Mouse (Mus musculus) forebrain, embryonic 15.5 days (tissue): ENCODE measurements around the gene Snx5. TPM values are rescaled to one million over a fixed set of nuclear protein-coding genes. Genes with fewer than 3 reads are reported as not detected.

Experiments
- ATAC-seq: fragments of 200-750 bp; cut with Nextera tagmentation; replicated peaks from 2 replicates; pipeline ENCODE4 v1.8.0; 2017; ENCODE audit warnings: mild to moderate bottlenecking, moderate TSS enrichment, moderate library complexity
- H3K27ac ChIP-seq: fragments of 300-500 bp; sonication (generic); replicated peaks from 2 replicates; pipeline ENCODE4 v1.5.1; 2015; ENCODE audit warnings: mild to moderate bottlenecking, inconsistent platforms
- H3K27me3 ChIP-seq: fragments of 300-500 bp; sonication (generic); 2 replicates; pipeline ENCODE4 v1.6.1; 2015; ENCODE audit warnings: inconsistent platforms
- H3K36me3 ChIP-seq: fragments of 300-500 bp; sonication (generic); 2 replicates; pipeline ENCODE4 v1.6.1; 2015; ENCODE audit warnings: mild to moderate bottlenecking, inconsistent platforms
- H3K4me1 ChIP-seq: fragments of 300-500 bp; sonication (generic); 2 replicates; pipeline ENCODE4 v1.6.1; 2015; ENCODE audit warnings: inconsistent platforms
- H3K4me2 ChIP-seq: fragments of 300-500 bp; sonication (generic); replicated peaks from 2 replicates; pipeline ENCODE4 v1.6.1; 2015; ENCODE audit warnings: mild to moderate bottlenecking, inconsistent platforms
- H3K4me3 ChIP-seq: fragments of 300-500 bp; sonication (generic); 2 replicates; pipeline ENCODE4 v1.5.1; 2015; ENCODE audit warnings: mild to moderate bottlenecking, inconsistent platforms
- H3K9ac ChIP-seq: fragments of 300-500 bp; sonication (generic); replicated peaks from 2 replicates; pipeline ENCODE4 v1.6.1; 2015; ENCODE audit warnings: mild to moderate bottlenecking, inconsistent platforms
- H3K9me3 ChIP-seq: fragments of 300-500 bp; sonication (generic); 2 replicates; pipeline ENCODE4 v1.6.1; 2016; ENCODE audit warnings: inconsistent platforms
- WGBS: fragments of 180-500 bp; shearing (Covaris S2); methylation state at CpG from one replicate; pipeline ENCODE4 v1.1.7; 2015; ENCODE audit warnings: mixed read lengths; 5-methylcytosine and 5-hydroxymethylcytosine counted together
- polyA plus RNA-seq: library from polyadenylated mRNA; unstranded; fragments of >200 nt; fragmentation: Nextera tagmentation; extraction: Ambion mirVana; gene quantifications from 2 replicates; pipeline ENCODE4 v1.2.1, GENCODE M21; 2015

Gene Snx5
- polyA plus RNA-seq, 1 experiment from 2014 or later: 58.8 TPM

GRCm38 (mm10) chr2:144236791-144237584, 33.7 kb downstream of the Snx5 start:
- no peaks in the 10 kb centered on the region for H3K36me3 ChIP-seq
- H3K27ac ChIP-seq: no peak overlapping the region
- no peak for ATAC-seq
- H3K4me1 ChIP-seq: no peaks in the 10 kb centered on the region
- no peaks in the 10 kb centered on the region for H3K27me3 ChIP-seq
- no peak overlapping the region for H3K9ac ChIP-seq
- H3K4me2 ChIP-seq: no peak overlapping the region
- no peak overlapping the region for H3K4me3 ChIP-seq
- no peaks in the 10 kb centered on the region; the same call in 1 of the 2 replicates for H3K9me3 ChIP-seq
- WGBS: 69% methylated on average over 9 of the region's 9 CpGs

GRCm38 (mm10) chr2:144235776-144236175, 34.9 kb downstream of the Snx5 start:
- Histone ChIP-seq H3K4me2 (no peak overlapping the region), H3K27ac (no peak overlapping the region), H3K36me3 (no peaks in the 10 kb centered on the region), H3K9me3 (no peaks in the 10 kb centered on the region; the same call in 1 of the 2 replicates), H3K9ac (no peak overlapping the region), H3K4me1 (no peaks in the 10 kb centered on the region), H3K4me3 (no peak overlapping the region), H3K27me3 (no peaks in the 10 kb centered on the region)
- ATAC-seq: no peak
- WGBS: 91% methylated on average over 3 of the region's 3 CpGs

- 62% methylated on average over 3 of the region's 3 CpGs for WGBS
- no peaks in the 10 kb centered on the region; the same call in 1 of the 2 replicates for H3K9me3 ChIP-seq
- H3K4me3 ChIP-seq: no peak overlapping the region
- H3K27me3 ChIP-seq: no peaks in the 10 kb centered on the region
- H3K9ac ChIP-seq: no peak overlapping the region
- no peak overlapping the region for H3K4me2 ChIP-seq
- no peak for ATAC-seq
- H3K36me3 ChIP-seq: no peaks in the 10 kb centered on the region
- no peaks in the 10 kb centered on the region for H3K4me1 ChIP-seq
- H3K27ac ChIP-seq: no peak overlapping the region
Observed at GRCm38 (mm10) chr2:144233534-144233933, 37.2 kb downstream of the Snx5 start.

GRCm38 (mm10) chr2:144231115-144231514, 39.6 kb downstream of the Snx5 start:
- WGBS: 86% methylated on average over 5 of the region's 5 CpGs
- H3K36me3 ChIP-seq: no peaks in the 10 kb centered on the region
- H3K27me3 ChIP-seq: no peaks in the 10 kb centered on the region
- H3K9ac ChIP-seq: no peak overlapping the region
- no peaks in the 10 kb centered on the region for H3K4me1 ChIP-seq
- ATAC-seq: no peak
- H3K4me3 ChIP-seq: no peak overlapping the region
- no peak overlapping the region for H3K4me2 ChIP-seq
- H3K9me3 ChIP-seq: no peaks in the 10 kb centered on the region; the same call in 1 of the 2 replicates
- no peak overlapping the region for H3K27ac ChIP-seq

- no peaks in the 10 kb centered on the region for H3K27me3 ChIP-seq
- no peaks in the 10 kb centered on the region for H3K36me3 ChIP-seq
- ATAC-seq: no peak
- WGBS: 78% methylated on average over 7 of the region's 7 CpGs
- no peaks in the 10 kb centered on the region for H3K4me1 ChIP-seq
- H3K4me2 ChIP-seq: no peak overlapping the region
- no peak overlapping the region for H3K27ac ChIP-seq
- H3K9me3 ChIP-seq: no peaks in the 10 kb centered on the region; the same call in 1 of the 2 replicates
- no peak overlapping the region for H3K9ac ChIP-seq
- no peak overlapping the region for H3K4me3 ChIP-seq
Observed at GRCm38 (mm10) chr2:144230498-144230897, 40.2 kb downstream of the Snx5 start.

- Histone ChIP-seq H3K36me3 (no peaks in the 10 kb centered on the region), H3K27ac (no peak overlapping the region), H3K4me3 (no peak overlapping the region), H3K27me3 (no peaks in the 10 kb centered on the region), H3K4me2 (no peak overlapping the region), H3K4me1 (no peaks in the 10 kb centered on the region), H3K9ac (no peak overlapping the region), H3K9me3 (no peaks in the 10 kb centered on the region; the same call in 1 of the 2 replicates)
- no peak for ATAC-seq
- 89% methylated on average over 14 of the region's 14 CpGs for whole genome bisulfite sequencing
Observed at GRCm38 (mm10) chr2:144229647-144230046, 41.1 kb downstream of the Snx5 start.

GRCm38 (mm10) chr2:144228521-144229346, 42.0 kb downstream of the Snx5 start:
- Histone ChIP-seq H3K27me3 (no peaks in the 10 kb centered on the region), H3K4me2 (no peak overlapping the region), H3K27ac (no peak overlapping the region), H3K9me3 (no peaks in the 10 kb centered on the region), H3K4me3 (no peak overlapping the region), H3K4me1 (no peaks in the 10 kb centered on the region), H3K9ac (no peak overlapping the region), H3K36me3 (no peaks in the 10 kb centered on the region)
- no peak for ATAC-seq
- WGBS: 82% methylated on average over 12 of the region's 12 CpGs

GRCm38 (mm10) chr2:144226906-144227586, 43.7 kb downstream of the Snx5 start:
- Histone ChIP-seq H3K4me3 (no peak overlapping the region), H3K9me3 (no peaks in the 10 kb centered on the region), H3K27ac (no peak overlapping the region), H3K27me3 (no peaks in the 10 kb centered on the region), H3K9ac (no peak overlapping the region), H3K36me3 (no peaks in the 10 kb centered on the region), H3K4me1 (no peaks in the 10 kb centered on the region), H3K4me2 (no peak overlapping the region)
- no peak for ATAC-seq
- 92% methylated on average over 12 of the region's 12 CpGs for WGBS

- Histone ChIP-seq H3K4me1 (no peaks in the 10 kb centered on the region), H3K9me3 (no peaks in the 10 kb centered on the region), H3K4me3 (no peak overlapping the region), H3K27ac (no peak overlapping the region), H3K27me3 (no peaks in the 10 kb centered on the region), H3K4me2 (no peak overlapping the region), H3K36me3 (no peaks in the 10 kb centered on the region), H3K9ac (no peak overlapping the region)
- 67% methylated on average over 12 of the region's 12 CpGs for WGBS
- ATAC-seq: no peak
Observed at GRCm38 (mm10) chr2:144224351-144224750, 46.4 kb downstream of the Snx5 start.

GRCm38 (mm10) chr2:144215601-144216000, 55.1 kb downstream of the Snx5 start:
- no peaks in the 10 kb centered on the region for H3K27me3 ChIP-seq
- no peak overlapping the region for H3K4me3 ChIP-seq
- no peaks in the 10 kb centered on the region for H3K9me3 ChIP-seq
- H3K4me1 ChIP-seq: peaks cover 9% of the 10 kb centered on the region
- no peak overlapping the region for H3K27ac ChIP-seq
- 13% methylated on average over 9 of the region's 9 CpGs for WGBS
- H3K9ac ChIP-seq: peak overlapping the region; percentile 10; the same call in 1 of the 2 replicates
- ATAC-seq: no peak
- no peak overlapping the region for H3K4me2 ChIP-seq
- no peaks in the 10 kb centered on the region for H3K36me3 ChIP-seq

GRCm38 (mm10) chr2:144215195-144215594, 55.5 kb downstream of the Snx5 start:
- no peaks in the 10 kb centered on the region for H3K36me3 ChIP-seq
- H3K4me2 ChIP-seq: no peak overlapping the region
- peaks cover 9% of the 10 kb centered on the region for H3K4me1 ChIP-seq
- no peak overlapping the region for H3K4me3 ChIP-seq
- WGBS: 2% methylated on average over 7 of the region's 7 CpGs
- H3K27me3 ChIP-seq: no peaks in the 10 kb centered on the region
- H3K9ac ChIP-seq: peak overlapping the region; percentile 10; the same call in 1 of the 2 replicates
- 0 out of 2 replicates have a peak overlapping the region, but pooled peaks have one; percentile 5 for H3K27ac ChIP-seq
- 0 out of 2 replicates have a peak, but pooled peaks have one; percentile 37 for ATAC-seq
- no peaks in the 10 kb centered on the region for H3K9me3 ChIP-seq
